Mouse (Mus musculus): ENCODE data around the gene Mgat4b. TPM values are rescaled to one million over a fixed set of nuclear protein-coding genes. Genes with fewer than 3 reads are reported as not detected.

Mgat4b gene
- total RNA-seq, 1 experiment, result 22.6 TPM

DNA sequence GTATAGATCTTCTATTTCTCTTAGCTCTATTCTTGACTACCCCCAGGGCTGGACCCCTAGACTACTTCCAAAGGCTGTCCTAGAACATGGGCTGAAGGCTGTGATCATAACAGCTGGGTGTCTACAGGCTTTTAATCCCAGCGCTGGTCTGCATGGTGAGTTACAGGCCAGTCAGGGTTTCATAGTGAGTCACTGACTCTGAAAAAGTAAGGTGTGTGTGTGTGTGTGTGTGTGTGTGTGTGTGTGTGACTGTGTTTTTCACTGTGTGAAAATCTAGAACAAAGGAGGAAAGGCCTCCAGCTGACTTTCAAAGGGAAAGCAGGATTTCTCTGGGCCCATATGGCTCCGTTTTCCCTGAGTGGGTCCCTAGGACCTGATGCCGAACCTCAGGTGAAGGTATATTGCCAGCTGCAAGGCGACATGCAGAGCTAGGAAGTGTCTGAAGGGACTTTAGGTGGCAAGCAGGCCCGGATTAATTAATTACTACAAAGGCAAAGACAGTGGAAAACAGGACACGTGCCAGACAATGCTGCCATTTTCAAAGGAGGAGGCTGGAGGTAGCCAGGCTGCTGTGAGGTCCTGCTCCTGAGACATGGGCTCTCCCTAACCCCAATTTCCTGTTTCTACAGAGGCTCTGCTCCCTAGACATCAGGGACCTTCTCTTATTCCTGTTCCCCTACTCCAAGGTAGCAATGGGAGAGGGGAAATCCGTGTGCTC, 12.0 kb downstream of the Mgat4b start:
- in situ Hi-C loops (cut with MboI; ENCODE audit: low sequenced_read_pairs in 2 of 2, unreplicated experiment in 2 of 2), result no loop called here
- Histone ChIP-seq H3K9me3 (ENCODE audit: control insufficient read depth, insufficient read depth, low read depth, low read length) (no peaks in the 10 kb centered on the region), H3K4me1 (ENCODE audit: control insufficient read depth in 2 of 2, insufficient read depth in 2 of 2, low read length in 2 of 2, poor library complexity in 1 of 2) (peaks cover 2 to 14% of the 10 kb centered on the region in 2 experiments; a peak in 2 of 4 replicates), H3K27ac (ENCODE audit: insufficient read depth, low read depth, low read length, poor library complexity, severe bottlenecking) (no peak overlapping the region), H3K36me3 (ENCODE audit: control insufficient read depth, insufficient read depth, low read length, poor library complexity, severe bottlenecking) (no peaks in the 10 kb centered on the region), H3K9ac (ENCODE audit: insufficient read depth, low read depth, low read length, poor library complexity, severe bottlenecking) (no peak overlapping the region), H3K4me3 (ENCODE audit: insufficient read depth in 1 of 2, low read depth in 1 of 2, low read length in 2 of 2, poor library complexity in 1 of 2, severe bottlenecking in 1 of 2) (no peak overlapping the region)
- DNase-seq (ENCODE audit: low read depth, low spot score), result no peak
- TF ChIP-seq CHD2 (IDR thresholded peaks at IDR 0.05; ENCODE audit: low read depth, low read length) (no peak), ZC3H11A (IDR thresholded peaks at IDR 0.05; ENCODE audit: borderline replicate concordance, low read depth, low read length) (no peak), ZNF384 (IDR thresholded peaks at IDR 0.05; ENCODE audit: low read depth, low read length) (no peak), MAFK (IDR thresholded peaks at IDR 0.05; ENCODE audit: insufficient read depth, low read depth, low read length) (no peak), HCFC1 (IDR thresholded peaks at IDR 0.05; ENCODE audit: borderline replicate concordance, insufficient read depth, low read length) (no peak)

DNA sequence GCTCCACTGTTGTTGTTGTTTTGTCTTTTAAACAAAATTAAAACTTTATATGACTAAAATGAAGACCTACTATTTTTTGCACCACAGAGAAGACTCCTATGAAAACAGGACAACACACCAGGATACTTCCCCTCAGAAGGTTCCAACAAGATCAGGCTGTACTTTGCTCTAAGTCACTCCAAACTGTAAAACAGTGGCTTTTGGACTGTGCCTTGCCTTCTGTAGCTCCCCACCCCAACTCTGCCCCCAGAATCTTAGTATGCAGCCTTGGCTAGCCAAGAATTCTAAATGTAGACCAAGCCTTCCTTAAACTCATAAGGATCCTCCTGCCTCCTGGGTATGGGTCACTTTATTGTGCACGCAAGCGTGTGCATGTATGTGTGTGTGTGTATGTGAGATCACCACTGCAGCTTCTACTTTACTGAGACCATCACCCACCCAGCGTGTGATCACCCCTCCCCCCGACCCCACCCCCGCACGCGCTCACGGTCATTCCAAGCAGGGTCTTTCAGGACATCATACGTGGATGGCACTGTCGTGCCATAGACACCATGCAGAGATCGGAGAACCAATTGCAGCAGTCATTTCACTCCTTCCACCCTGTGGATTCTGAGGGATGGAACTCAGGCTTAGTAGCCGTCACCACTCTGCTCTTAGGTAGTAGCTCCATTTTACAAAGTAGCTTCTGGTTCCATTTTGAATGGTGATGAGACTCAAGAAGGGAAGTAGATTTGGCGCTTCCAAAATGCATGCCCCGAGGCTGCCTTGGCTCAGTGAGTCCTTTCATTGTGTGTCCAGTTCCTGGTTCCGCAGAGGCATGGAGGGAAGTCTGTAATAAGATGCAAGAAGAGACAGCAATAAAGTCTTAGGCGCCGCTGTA, 13.3 kb downstream of the Mgat4b start:
- Histone ChIP-seq H3K27ac (ENCODE audit: insufficient read depth, low read depth, low read length, poor library complexity, severe bottlenecking) (no peak overlapping the region), H3K9me3 (ENCODE audit: control insufficient read depth, insufficient read depth, low read depth, low read length) (no peaks in the 10 kb centered on the region), H3K9ac (ENCODE audit: insufficient read depth, low read depth, low read length, poor library complexity, severe bottlenecking) (peak overlapping the region; percentile 83; the same call in 1 of the 2 replicates), H3K4me1 (ENCODE audit: control insufficient read depth in 2 of 2, insufficient read depth in 2 of 2, low read length in 2 of 2, poor library complexity in 1 of 2) (peaks cover 0 to 15% of the 10 kb centered on the region in 2 experiments; a peak in 2 of 4 replicates), H3K36me3 (ENCODE audit: control insufficient read depth, insufficient read depth, low read length, poor library complexity, severe bottlenecking) (no peaks in the 10 kb centered on the region), H3K4me3 (ENCODE audit: insufficient read depth in 1 of 2, low read depth in 1 of 2, low read length in 2 of 2, poor library complexity in 1 of 2, severe bottlenecking in 1 of 2) (peak overlapping the region; percentile 78 to 89)
- in situ Hi-C loops (cut with MboI; ENCODE audit: low sequenced_read_pairs in 2 of 2, unreplicated experiment in 2 of 2), result no loop called here
- TF ChIP-seq ZNF384 (IDR thresholded peaks at IDR 0.05; ENCODE audit: low read depth, low read length) (no peak), HCFC1 (IDR thresholded peaks at IDR 0.05; ENCODE audit: borderline replicate concordance, insufficient read depth, low read length) (no peak), MAFK (IDR thresholded peaks at IDR 0.05; ENCODE audit: insufficient read depth, low read depth, low read length) (no peak), ZC3H11A (IDR thresholded peaks at IDR 0.05; ENCODE audit: borderline replicate concordance, low read depth, low read length) (no peak), CHD2 (IDR thresholded peaks at IDR 0.05; ENCODE audit: low read depth, low read length) (no peak)
- DNase-seq (ENCODE audit: low read depth, low spot score), result no peak

DNA sequence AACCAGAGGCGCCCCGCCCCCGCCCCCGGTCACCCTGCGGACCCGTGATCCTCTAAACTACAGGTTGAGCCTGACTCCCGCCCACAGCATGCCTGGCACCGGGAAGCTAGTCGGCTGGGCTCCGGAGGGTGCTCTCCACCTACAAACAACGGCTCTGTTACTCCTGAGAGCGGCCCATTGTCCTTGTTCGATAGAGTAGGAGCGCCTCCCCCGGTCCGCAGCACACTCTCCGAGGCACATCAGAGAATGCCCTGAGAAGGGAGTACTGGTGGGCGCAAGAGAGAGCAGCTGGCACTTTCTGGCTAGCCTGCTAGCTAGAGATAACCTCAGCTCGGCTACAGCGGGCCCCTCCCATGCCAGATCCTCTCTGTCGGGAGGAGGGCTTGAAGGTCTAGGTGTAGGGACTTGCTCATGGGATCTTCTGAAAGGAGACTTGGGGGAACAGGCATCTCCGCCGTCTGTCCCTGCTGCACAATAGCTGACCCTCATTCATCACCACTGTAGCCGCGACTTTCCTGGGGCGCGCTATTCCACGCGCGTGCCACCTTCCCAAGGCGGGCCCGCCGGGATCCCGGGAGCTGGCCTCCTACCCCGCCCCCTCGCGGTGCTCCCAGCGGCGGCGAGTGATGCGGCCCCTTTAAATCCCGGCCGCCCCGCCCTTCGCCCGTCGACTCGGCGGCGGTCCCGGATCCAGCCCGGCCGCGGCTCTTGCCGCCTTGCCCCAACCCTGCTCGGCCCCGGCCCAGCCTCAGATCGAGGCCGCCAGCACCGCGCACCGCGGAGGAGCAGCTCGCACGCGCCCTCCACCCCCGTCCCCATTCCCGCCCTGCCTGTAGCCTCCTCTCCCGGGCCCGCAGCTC, 14.2 kb downstream of the Mgat4b start:
- in situ Hi-C loops (cut with MboI; ENCODE audit: low sequenced_read_pairs in 2 of 2, unreplicated experiment in 2 of 2), result no loop called here
- no peaks in the 10 kb centered on the region for H3K9me3 ChIP-seq (ENCODE audit: control insufficient read depth, insufficient read depth, low read depth, low read length)
- no peak for TF ChIP-seq CHD2 (IDR thresholded peaks at IDR 0.05; ENCODE audit: low read depth, low read length)
- peak; percentile 50; the same call in 1 of the 2 replicates for TF ChIP-seq HCFC1 (IDR thresholded peaks at IDR 0.05; ENCODE audit: borderline replicate concordance, insufficient read depth, low read length)
- TF ChIP-seq ZNF384 (IDR thresholded peaks at IDR 0.05; ENCODE audit: low read depth, low read length), result no peak
- TF ChIP-seq MAFK (IDR thresholded peaks at IDR 0.05; ENCODE audit: insufficient read depth, low read depth, low read length), result no peak
- no peak for TF ChIP-seq ZC3H11A (IDR thresholded peaks at IDR 0.05; ENCODE audit: borderline replicate concordance, low read depth, low read length)
- H3K4me1 ChIP-seq (ENCODE audit: control insufficient read depth in 2 of 2, insufficient read depth in 2 of 2, low read length in 2 of 2, poor library complexity in 1 of 2), result peaks cover 0 to 16% of the 10 kb centered on the region in 2 experiments; a peak in 2 of 4 replicates
- H3K36me3 ChIP-seq (ENCODE audit: control insufficient read depth, insufficient read depth, low read length, poor library complexity, severe bottlenecking), result no peaks in the 10 kb centered on the region
- peak overlapping the region; percentile 30; the same call in 1 of the 2 replicates for H3K27ac ChIP-seq (ENCODE audit: insufficient read depth, low read depth, low read length, poor library complexity, severe bottlenecking)
- peak overlapping the region; percentile 83 for H3K9ac ChIP-seq (ENCODE audit: insufficient read depth, low read depth, low read length, poor library complexity, severe bottlenecking)
- H3K4me3 ChIP-seq (ENCODE audit: insufficient read depth in 1 of 2, low read depth in 1 of 2, low read length in 2 of 2, poor library complexity in 1 of 2, severe bottlenecking in 1 of 2), result peak overlapping the region; percentile 78 to 89
- no peak for DNase-seq (ENCODE audit: low read depth, low spot score)
